Mouse (Mus musculus) kidney, postnatal 4 days (tissue): ENCODE data around the gene Flot2.
A peak's percentile ranks its signal among the peaks of the same experiment; 100 is the strongest.

Experiments used
- DNase-seq, 2 experiments: peaks; one replicate each; pipeline ENCODE4 v3.0.0; 2021; ENCODE audit warnings: mixed read lengths in 2 of 2

Gene Flot2

GRCm38 (mm10) chr11:78102958-78103747 lies 65.4 kb downstream of the Flot2 start:
- DNase-seq = peak; percentile 22 to 31

DNA sequence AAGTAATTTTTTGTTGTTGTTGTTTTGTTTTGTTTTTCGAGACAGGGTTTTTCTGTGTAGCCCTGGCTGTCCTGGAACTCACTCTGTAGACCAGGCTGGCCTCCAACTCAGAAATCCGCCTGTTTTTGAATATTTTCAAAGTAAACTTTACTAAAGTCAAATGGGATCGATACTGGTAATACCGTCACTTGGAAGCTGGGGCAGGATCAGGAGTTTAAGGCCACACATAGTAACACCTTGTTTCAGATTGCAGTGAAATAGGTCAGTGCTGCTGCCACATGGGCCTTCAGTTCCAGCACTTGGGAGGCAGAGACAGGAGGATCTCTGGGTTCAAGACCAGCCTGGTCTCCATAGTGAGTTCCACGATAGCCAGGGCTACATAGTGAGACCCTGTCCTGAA lies 66.8 kb downstream of the Flot2 start:
- DNase-seq = no peak
